Mouse (Mus musculus) right cerebral cortex, postnatal 4 days (tissue): ENCODE measurements around the gene Myo1g.

Experiments
- DNase-seq: peaks from one replicate; pipeline ENCODE4 v3.0.0-alpha.2; 2022

Myo1g gene

DNA sequence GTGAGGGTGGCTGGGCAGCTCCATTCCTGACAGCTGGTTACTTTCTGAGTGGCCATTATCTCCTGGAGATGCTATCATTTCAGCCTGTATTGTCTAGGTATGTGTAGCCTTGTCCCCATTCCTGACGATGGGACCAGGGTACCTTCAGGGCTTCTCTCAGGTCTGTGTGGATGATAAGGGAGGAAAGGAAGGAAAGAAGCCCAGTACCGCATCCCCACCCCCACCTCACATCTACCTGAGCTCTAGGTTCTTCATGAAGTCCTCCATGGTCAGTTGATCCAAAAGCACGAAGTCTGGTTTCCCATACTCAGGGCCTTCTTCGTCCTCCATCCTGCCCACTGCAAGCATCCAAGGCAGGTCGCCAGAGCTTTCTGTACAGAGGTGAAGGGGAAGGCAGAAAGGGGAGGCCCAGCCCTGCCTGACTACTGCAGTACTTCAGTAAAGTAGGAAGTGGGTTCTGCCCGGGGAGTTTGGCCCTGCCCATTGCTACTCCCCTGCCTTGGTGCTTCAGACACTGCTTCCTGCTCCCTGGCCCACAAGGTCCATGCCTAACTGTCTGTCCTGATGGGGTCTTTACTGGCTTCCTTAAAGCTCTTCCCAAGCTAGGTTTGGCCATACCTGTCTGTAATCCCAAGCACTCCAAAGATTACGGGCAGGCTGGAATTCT lies at the start of gene Myo1g:
Myo1g (minus strand) TSS at position 459 of the 667 bp plus-strand sequence.
- DNase-seq = no peak

DNA sequence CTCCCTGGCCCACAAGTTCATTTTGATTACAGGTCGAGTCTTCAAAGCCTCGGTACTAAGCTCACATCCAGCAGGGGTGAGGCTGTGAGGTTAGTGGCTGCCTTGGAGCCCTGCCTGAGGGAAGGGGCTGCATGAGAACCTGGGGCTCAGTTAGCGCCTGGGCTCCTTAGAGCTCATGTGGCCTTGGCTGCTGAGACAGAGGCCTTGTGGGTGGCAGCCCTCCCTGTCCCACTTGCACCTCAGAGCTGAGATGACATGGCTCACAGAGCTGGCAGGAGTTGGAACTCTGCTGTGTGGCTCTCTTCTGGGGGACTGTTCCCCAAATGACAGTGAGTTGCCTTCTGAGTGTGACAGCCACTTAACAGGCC lies 48.6 kb upstream of the Myo1g start:
- no peak for DNase-seq

DNA sequence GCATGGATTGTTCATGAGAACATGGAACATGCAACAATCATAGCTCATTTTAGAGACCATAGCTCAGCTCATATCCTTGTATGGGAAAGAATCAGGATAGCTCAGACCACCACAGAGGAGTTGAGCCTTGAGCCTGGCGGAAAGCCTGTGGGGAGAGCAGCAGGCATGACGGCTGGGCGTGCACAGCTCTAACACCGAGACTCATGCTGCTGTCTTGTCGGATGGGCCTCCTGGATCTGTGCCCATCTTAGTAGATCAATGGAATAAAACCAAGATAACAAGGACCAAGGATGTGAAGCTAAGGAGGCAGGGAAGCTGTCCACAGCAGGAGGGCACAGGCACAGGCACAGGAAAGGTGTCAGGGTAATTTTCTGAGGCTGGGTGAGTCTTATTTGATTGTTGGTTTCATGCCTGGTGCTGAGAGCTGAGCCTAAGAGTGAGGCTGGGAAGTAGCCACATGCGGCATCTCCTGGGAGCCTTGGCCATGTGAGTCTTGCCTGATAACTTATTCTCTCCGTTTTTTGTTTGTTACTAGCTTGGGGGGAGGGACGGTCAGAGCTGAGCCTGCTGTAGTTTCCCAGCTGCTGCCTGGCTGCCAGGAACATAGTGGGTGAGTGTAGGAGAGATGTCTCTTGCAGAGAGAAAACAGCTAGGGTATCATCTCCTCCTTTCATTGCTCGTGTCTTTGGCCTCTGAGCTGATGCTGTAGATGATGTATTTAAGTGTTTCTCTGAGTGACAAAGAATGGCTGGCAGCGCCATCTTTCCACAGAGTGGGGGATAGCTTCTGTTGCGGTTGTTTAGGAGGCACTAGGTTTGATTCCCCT lies 48.0 kb upstream of the Myo1g start:
- DNase-seq = peak; percentile 47

DNA sequence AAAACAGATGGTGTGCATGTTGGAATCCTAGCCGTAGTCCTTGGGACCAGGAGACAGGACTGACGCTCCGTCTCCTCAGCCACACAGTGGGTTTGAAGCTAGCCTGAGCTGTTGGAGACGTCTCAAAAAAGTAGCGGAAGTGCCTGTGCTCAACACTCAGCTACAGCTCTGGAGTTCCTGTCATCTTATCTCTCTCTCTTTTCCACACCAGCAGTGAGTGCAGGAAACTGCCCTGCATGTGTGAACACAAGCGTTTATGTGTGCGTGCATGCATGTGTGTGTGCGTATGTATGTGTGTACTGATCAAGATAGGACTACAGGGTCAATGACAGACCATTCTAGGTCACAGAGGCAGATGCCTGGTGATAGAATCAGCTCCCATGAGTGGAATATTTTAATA lies 47.2 kb upstream of the Myo1g start:
- no peak for DNase-seq

DNA sequence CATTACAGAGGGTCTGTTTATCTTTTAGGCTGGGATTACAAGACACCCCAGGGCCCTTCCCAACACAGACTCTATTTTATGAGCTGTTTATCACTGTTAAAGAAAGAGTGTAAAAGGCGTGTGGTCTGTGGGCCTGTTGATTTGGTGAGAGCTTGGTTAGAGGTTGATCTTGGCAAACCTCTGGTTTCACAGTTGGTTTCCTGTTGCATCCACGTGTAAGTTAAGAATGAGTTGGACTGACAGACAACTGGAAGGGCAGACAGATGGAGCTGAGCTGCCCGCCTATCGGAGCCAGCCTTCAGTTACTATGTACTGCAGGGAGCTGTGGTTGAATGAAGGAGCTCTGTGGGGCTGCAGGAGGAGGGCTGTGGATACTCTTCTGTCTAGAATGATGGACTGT lies 45.7 kb upstream of the Myo1g start:
- DNase-seq = no peak

DNA sequence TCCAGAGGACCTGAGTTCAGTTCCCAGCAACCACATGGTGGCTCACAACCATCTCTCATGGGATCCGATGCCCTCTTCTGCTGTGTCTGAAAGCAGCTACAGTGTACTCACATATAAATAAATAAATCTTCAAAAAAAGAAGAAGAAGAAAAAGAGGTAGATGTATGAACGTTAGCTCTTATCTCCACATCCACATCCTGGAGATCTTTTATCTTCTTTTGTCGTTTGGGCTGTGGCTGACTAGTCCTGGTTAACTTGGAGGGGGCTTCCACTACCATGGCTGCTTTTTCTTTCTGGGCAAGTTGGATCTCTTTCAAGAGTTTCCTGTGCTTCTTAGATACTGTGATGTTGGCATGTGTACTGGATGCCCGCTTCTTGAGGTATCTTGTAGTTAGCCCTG lies 42.4 kb upstream of the Myo1g start:
- DNase-seq = no peak

- no peak for DNase-seq
Observed at GRCm38 (mm10) chr11:6562359-6562758, 41.6 kb upstream of the Myo1g start.

DNA sequence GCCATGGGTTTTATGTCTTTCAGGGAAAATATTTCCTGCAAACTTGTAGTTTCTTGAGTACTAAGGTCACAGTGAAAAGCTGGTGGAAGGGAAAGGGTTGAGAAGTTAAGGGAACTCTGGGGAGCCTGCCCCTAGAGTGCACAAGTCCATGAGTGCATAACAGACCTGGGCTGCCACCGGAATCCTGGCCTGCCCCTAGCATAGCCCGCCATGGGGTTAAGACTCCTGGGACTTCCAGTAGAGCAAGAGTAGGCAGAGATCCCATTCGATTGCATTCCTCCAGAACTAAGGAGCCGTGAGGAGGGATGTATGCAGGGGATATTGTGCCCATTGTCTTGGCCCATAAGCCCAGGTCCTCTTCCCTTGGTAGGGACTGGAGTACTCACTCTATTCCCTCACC lies 40.7 kb upstream of the Myo1g start:
- no peak for DNase-seq

- no peak for DNase-seq
Observed at GRCm38 (mm10) chr11:6560655-6561360, 40.0 kb upstream of the Myo1g start.

- DNase-seq = no peak
Observed at GRCm38 (mm10) chr11:6559996-6560395, 39.2 kb upstream of the Myo1g start.

DNA sequence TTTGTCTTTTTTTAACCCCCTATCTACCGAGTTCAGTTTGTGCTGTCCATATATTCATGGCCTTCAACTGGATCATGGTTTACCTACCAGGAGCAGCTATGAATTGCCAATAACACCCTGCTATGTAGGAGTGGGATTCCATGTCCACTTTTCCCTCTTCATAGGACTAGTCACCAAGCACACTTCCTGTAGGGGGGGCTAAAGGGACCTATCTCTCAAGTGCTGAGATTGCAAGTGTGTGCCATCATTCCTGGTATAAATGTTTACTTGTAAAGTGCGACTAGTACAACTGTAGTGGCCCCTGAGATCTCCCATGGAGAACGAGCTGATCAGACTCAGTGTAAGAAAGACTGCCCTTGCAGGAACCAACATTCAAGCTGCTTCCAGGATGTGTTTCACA lies 37.5 kb upstream of the Myo1g start:
- DNase-seq = no peak

DNA sequence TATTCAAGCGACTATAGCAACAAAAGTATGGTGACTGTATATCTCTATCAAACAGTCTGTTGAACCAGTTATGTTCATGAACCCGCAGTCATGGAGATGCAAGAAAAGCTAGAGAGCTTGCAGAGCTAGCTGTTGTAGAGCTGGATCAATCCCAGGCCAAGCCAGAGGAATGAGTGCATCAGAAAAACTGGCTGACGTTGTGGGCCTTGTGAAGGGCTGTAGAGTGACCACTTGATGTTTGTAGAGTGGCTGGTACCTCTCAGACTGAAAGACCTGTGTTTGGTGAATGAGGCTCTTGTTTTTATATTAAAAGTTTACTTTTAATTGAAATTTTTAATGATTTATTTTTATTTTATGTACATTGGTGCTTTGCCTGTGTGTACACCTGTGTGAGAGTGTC lies 29.4 kb upstream of the Myo1g start:
- DNase-seq = no peak

GRCm38 (mm10) chr11:6549770-6550169 lies 29.0 kb upstream of the Myo1g start:
- DNase-seq = no peak

GRCm38 (mm10) chr11:6547696-6548325 lies 27.0 kb upstream of the Myo1g start:
- no peak for DNase-seq

DNA sequence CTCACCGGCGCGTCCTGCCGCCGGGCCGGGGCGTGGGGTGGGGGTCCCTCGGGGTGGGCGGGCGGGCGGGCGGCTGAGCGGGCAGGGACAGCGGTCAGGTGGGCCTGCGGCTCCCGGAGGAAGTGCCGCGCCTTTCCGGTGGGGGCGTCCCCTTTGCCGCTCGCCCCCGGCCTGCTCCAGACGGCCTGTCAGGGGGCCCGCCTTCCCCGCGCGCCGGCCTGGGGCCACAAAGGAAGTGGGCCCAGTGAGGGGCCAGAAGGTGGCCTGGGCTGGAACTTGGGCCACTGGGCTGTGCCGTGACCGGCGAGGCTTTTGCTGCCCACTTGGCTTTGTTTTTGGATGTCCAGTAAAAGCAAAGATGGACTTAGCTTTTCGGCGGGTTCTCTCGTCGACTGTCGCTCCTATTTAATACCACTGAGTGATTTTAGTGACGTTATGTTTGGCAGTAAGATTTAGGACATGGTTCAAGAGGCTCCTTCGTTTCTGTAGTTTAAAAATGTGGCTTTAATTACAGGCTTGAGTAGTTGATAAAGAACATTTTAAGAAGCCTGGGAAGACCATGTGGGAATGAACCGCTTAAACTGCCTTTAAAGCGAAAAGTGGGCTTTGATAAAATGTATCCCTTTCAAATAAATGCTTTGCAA lies 26.4 kb upstream of the Myo1g start:
- DNase-seq = peak; percentile 44

- peak; percentile 98 for DNase-seq
Observed at GRCm38 (mm10) chr11:6546205-6547013, 25.6 kb upstream of the Myo1g start, which contains the start of gene Ccm2. Gene Ccm2 (plus strand): TSS chr11:6546887.

GRCm38 (mm10) chr11:6545857-6546192 lies 25.1 kb upstream of the Myo1g start:
- no peak for DNase-seq

- DNase-seq = no peak
Observed at GRCm38 (mm10) chr11:6545186-6545856, 24.6 kb upstream of the Myo1g start.

GRCm38 (mm10) chr11:6544683-6545082 lies 23.9 kb upstream of the Myo1g start:
- no peak for DNase-seq

GRCm38 (mm10) chr11:6530746-6531145 lies 10.0 kb upstream of the Myo1g start:
- no peak for DNase-seq

GRCm38 (mm10) chr11:6529961-6530360 lies 9.2 kb upstream of the Myo1g start:
- no peak for DNase-seq
